Mouse (Mus musculus): ENCODE results near the gene Lgals2. TPM values are rescaled to one million over a fixed set of nuclear protein-coding genes. Genes with fewer than 3 reads are reported as not detected.
"Not testable (repeated sequence)": the region's sequence is repeated elsewhere in the genome, so short reads cannot be mapped to it uniquely, and the experiment has no call there.

The Lgals2 gene
- polyA plus RNA-seq, 1 experiment from 2014 or later, result 0.45 TPM

GRCm38 (mm10) chr15:78851505-78852153 is 3.7 kb downstream of the Lgals2 start:
- WGBS, result 7% methylated on average over 13 of the region's 13 CpGs
- Histone ChIP-seq H3K4me3 (no peak overlapping the region), H3K9me3 (replicated peaks) (no peaks in the 10 kb centered on the region), H3K4me1 (replicated peaks) (peaks cover 40% of the 10 kb centered on the region), H3K9ac (no peak overlapping the region), H3K27me3 (no peaks in the 10 kb centered on the region), H3K36me3 (peaks cover 16% of the 10 kb centered on the region), H3K27ac (no peak overlapping the region; the same call in 1 of the 2 replicates), H3K4me2 (peak overlapping the region; percentile 45; the same call in 1 of the 2 replicates)
- peak; percentile 56 for ATAC-seq (replicated peaks; ENCODE audit: insufficient number of reproducible peaks, insufficient read depth, low FRiP score, low read depth)

- Histone ChIP-seq H3K9ac (no peak overlapping the region), H3K27ac (no peak overlapping the region), H3K9me3 (replicated peaks) (no peaks in the 10 kb centered on the region), H3K4me3 (no peak overlapping the region), H3K4me1 (replicated peaks) (peaks cover 46% of the 10 kb centered on the region), H3K4me2 (no peak overlapping the region), H3K27me3 (no peaks in the 10 kb centered on the region), H3K36me3 (peaks cover 16% of the 10 kb centered on the region)
- no peak; the same call in 1 of the 2 replicates for ATAC-seq (replicated peaks; ENCODE audit: insufficient number of reproducible peaks, insufficient read depth, low FRiP score, low read depth)
- 54% methylated on average over 6 of the region's 6 CpGs for WGBS
Observed at GRCm38 (mm10) chr15:78850944-78851343, 4.4 kb downstream of the Lgals2 start.

- Histone ChIP-seq H3K4me1 (replicated peaks) (peaks cover 53% of the 10 kb centered on the region), H3K9ac (no peak overlapping the region), H3K4me2 (no peak overlapping the region), H3K27ac (no peak overlapping the region), H3K9me3 (replicated peaks) (no peaks in the 10 kb centered on the region), H3K27me3 (no peaks in the 10 kb centered on the region), H3K4me3 (no peak overlapping the region), H3K36me3 (peaks cover 16% of the 10 kb centered on the region)
- WGBS, result 61% methylated on average over 15 of the region's 15 CpGs
- ATAC-seq (replicated peaks; ENCODE audit: insufficient number of reproducible peaks, insufficient read depth, low FRiP score, low read depth), result 0 out of 2 replicates have a peak, but pooled peaks have one; percentile 32
Observed at GRCm38 (mm10) chr15:78850059-78850824, 5.1 kb downstream of the Lgals2 start.

GRCm38 (mm10) chr15:78849485-78849884 is 5.8 kb downstream of the Lgals2 start:
- ATAC-seq (replicated peaks; ENCODE audit: insufficient number of reproducible peaks, insufficient read depth, low FRiP score, low read depth), result no peak
- H3K27ac ChIP-seq, result no peak overlapping the region
- H3K4me3 ChIP-seq, result no peak overlapping the region
- peaks cover 16% of the 10 kb centered on the region for H3K36me3 ChIP-seq
- no peaks in the 10 kb centered on the region for H3K9me3 ChIP-seq (replicated peaks)
- H3K27me3 ChIP-seq, result no peaks in the 10 kb centered on the region
- no peak overlapping the region for H3K4me2 ChIP-seq
- H3K9ac ChIP-seq, result no peak overlapping the region
- H3K4me1 ChIP-seq (replicated peaks), result peaks cover 60% of the 10 kb centered on the region
- 83% methylated on average over 12 of the region's 12 CpGs for WGBS

- H3K4me2 ChIP-seq, result no peak overlapping the region
- no peak overlapping the region for H3K27ac ChIP-seq
- 29% methylated on average over 5 of the region's 5 CpGs for WGBS
- peaks cover 16% of the 10 kb centered on the region for H3K36me3 ChIP-seq
- peaks cover 69% of the 10 kb centered on the region for H3K4me1 ChIP-seq (replicated peaks)
- no peak overlapping the region for H3K9ac ChIP-seq
- ATAC-seq (replicated peaks; ENCODE audit: insufficient number of reproducible peaks, insufficient read depth, low FRiP score, low read depth), result no peak
- H3K9me3 ChIP-seq (replicated peaks), result no peaks in the 10 kb centered on the region
- no peak overlapping the region for H3K4me3 ChIP-seq
- no peaks in the 10 kb centered on the region for H3K27me3 ChIP-seq
Observed at GRCm38 (mm10) chr15:78848467-78848866, 6.9 kb downstream of the Lgals2 start.

GRCm38 (mm10) chr15:78846805-78847204 is 8.5 kb downstream of the Lgals2 start:
- H3K4me2 ChIP-seq, result 0 out of 2 replicates have a peak overlapping the region, but pooled peaks have one; percentile 91
- H3K27ac ChIP-seq; H3K9me3 ChIP-seq (replicated peaks); H3K27me3 ChIP-seq; H3K9ac ChIP-seq; ATAC-seq (replicated peaks; ENCODE audit: insufficient number of reproducible peaks, insufficient read depth, low FRiP score, low read depth); H3K4me3 ChIP-seq: not testable (repeated sequence)
- peaks cover 83% of the 10 kb centered on the region for H3K4me1 ChIP-seq (replicated peaks)
- H3K36me3 ChIP-seq, result peaks cover 16% of the 10 kb centered on the region
- WGBS, result 80% methylated on average over 7 of the region's 7 CpGs

- no peak overlapping the region for H3K4me3 ChIP-seq
- peaks cover 84% of the 10 kb centered on the region for H3K4me1 ChIP-seq (replicated peaks)
Observed at GRCm38 (mm10) chr15:78846352-78846751, 9.0 kb downstream of the Lgals2 start.

GRCm38 (mm10) chr15:78845867-78846266 is 9.5 kb downstream of the Lgals2 start:
- H3K27ac ChIP-seq, result peak overlapping the region; percentile 93
- WGBS, result 64% methylated on average over 8 of the region's 8 CpGs
- H3K9me3 ChIP-seq (replicated peaks), result no peaks in the 10 kb centered on the region
- peaks cover 16% of the 10 kb centered on the region for H3K36me3 ChIP-seq
- H3K4me3 ChIP-seq, result peak overlapping the region; percentile 78
- peak overlapping the region; percentile 84 for H3K9ac ChIP-seq
- no peak for ATAC-seq (replicated peaks; ENCODE audit: insufficient number of reproducible peaks, insufficient read depth, low FRiP score, low read depth)
- no peaks in the 10 kb centered on the region for H3K27me3 ChIP-seq
- peak overlapping the region; percentile 91 for H3K4me2 ChIP-seq
- peaks cover 84% of the 10 kb centered on the region for H3K4me1 ChIP-seq (replicated peaks)

More at GRCm38 (mm10) chr15:78846352-78846751, 9.0 kb downstream of the Lgals2 start:
- no peaks in the 10 kb centered on the region for H3K27me3 ChIP-seq
- H3K36me3 ChIP-seq, result peaks cover 16% of the 10 kb centered on the region
- H3K27ac ChIP-seq, result no peak overlapping the region
- WGBS, result 75% methylated on average over 8 of the region's 8 CpGs
- ATAC-seq (replicated peaks; ENCODE audit: insufficient number of reproducible peaks, insufficient read depth, low FRiP score, low read depth), result no peak
- no peak overlapping the region for H3K9ac ChIP-seq
- H3K9me3 ChIP-seq (replicated peaks), result no peaks in the 10 kb centered on the region
- H3K4me2 ChIP-seq, result peak overlapping the region; percentile 91

- WGBS, result 29% methylated on average over 11 of the region's 11 CpGs
Observed at GRCm38 (mm10) chr15:78845321-78845720, 10.0 kb downstream of the Lgals2 start.

GRCm38 (mm10) chr15:78844791-78845190 is 10.5 kb downstream of the Lgals2 start:
- Histone ChIP-seq H3K4me3 (peak overlapping the region; percentile 78), H3K27me3 (no peaks in the 10 kb centered on the region), H3K27ac (peak overlapping the region; percentile 93), H3K4me1 (replicated peaks) (peaks cover 87% of the 10 kb centered on the region), H3K9ac (peak overlapping the region; percentile 84), H3K4me2 (peak overlapping the region; percentile 91), H3K9me3 (replicated peaks) (no peaks in the 10 kb centered on the region), H3K36me3 (peaks cover 16% of the 10 kb centered on the region)
- 23% methylated on average over 9 of the region's 9 CpGs for WGBS
- peak; percentile 15; the same call in 1 of the 2 replicates for ATAC-seq (replicated peaks; ENCODE audit: insufficient number of reproducible peaks, insufficient read depth, low FRiP score, low read depth)

More at GRCm38 (mm10) chr15:78845321-78845720, 10.0 kb downstream of the Lgals2 start:
- Histone ChIP-seq H3K9me3 (replicated peaks) (no peaks in the 10 kb centered on the region), H3K4me3 (peak overlapping the region; percentile 78), H3K9ac (peak overlapping the region; percentile 84), H3K4me1 (replicated peaks) (peaks cover 84% of the 10 kb centered on the region), H3K27ac (peak overlapping the region; percentile 93), H3K27me3 (no peaks in the 10 kb centered on the region), H3K4me2 (peak overlapping the region; percentile 91), H3K36me3 (peaks cover 16% of the 10 kb centered on the region)
- no peak for ATAC-seq (replicated peaks; ENCODE audit: insufficient number of reproducible peaks, insufficient read depth, low FRiP score, low read depth)

Measured in heart, embryonic 15.5 days (tissue).